Mouse (Mus musculus): ENCODE data around the gene Slc5a3.

Slc5a3 gene

DNA sequence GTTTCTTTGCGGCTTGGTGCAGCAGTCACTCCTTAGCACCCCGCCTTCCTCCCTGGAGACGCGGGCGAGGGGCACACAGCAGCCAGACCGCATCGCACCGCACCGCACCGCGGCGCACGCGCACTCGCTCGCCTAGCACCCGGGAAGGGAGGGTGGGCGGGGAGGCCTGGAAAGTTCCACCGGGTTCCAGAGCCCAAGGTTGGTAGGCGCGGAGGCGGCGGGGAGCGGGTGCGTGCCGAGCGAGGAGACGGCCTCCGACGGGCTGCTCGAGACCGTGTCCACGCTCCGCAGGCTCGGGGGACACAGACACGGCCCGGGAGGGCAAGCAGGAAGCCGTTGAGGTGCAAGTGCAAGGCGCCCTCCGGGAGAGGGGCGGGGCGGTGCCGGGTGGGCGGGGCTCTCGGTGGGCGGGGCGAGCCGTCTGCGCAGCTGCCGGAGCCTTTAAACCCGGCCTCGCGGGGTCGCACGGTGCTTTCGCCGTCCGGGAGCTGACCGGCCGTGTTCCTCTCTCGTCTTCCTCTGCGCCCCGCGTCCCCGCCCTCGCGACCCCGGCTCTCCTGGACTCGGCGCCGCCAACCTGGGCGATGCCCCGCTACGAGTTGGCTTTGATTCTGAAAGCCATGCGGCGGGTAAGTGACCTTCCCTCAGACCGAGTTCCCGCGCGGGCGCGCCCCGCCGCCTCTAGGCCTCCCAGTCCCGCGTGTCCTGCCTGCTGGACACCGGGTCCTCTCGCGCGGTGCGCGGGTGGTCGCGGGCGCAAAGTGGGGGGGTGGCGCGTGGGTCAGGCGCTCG, at the start of gene Slc5a3, which contains the start of the genes Mrps6 and Gm49711:
Gene Slc5a3 (plus strand): TSS at position 471 of the 792 bp plus-strand sequence.
Gene Mrps6 (plus strand): TSS at position 419 of the 792 bp plus-strand sequence.
Gene Gm49711 (plus strand): TSS at position 465 of the 792 bp plus-strand sequence.
- peak; percentile 76 for DNase-seq (ENCODE audit: low read depth, low spot score)

DNA sequence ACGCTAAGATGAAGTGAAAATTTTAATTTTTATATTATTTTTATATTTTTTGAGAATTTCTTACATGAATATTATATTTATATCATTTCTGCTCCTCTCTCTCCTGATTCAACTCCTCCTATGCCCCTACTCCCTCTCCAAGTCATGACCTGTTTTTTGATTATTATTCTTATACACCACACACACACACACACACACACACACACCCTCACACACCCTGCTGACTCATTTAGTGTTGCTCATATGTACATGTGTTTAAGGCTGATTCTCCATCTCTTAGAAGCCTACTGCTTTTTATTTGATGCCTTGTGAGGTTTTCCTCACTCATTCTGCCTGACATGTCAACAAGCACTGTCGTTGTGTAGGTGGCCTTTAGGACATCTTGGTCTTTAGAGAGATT, 48.5 kb upstream of the Slc5a3 start:
- DNase-seq (ENCODE audit: low read depth, low spot score): no peak

DNA sequence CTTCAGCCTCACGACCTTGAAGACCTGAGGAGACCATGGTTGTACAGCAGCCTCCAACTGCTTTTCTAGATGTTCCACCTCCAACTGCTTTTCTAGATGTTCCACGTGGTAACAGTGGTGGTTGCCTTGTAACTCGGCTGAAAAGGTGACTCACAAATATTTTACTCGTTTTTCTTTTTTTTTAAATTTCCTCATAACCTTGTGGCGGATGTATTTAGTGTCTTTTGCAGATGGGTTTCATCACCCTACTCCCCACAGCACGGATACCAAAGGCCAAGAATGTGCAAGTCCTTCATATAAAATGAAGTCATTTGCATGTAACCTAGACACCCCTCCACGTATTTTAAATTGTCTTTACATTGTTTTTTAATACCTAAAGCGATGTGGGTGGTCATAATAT, 41.3 kb upstream of the Slc5a3 start:
- DNase-seq (ENCODE audit: low read depth, low spot score): no peak

DNA sequence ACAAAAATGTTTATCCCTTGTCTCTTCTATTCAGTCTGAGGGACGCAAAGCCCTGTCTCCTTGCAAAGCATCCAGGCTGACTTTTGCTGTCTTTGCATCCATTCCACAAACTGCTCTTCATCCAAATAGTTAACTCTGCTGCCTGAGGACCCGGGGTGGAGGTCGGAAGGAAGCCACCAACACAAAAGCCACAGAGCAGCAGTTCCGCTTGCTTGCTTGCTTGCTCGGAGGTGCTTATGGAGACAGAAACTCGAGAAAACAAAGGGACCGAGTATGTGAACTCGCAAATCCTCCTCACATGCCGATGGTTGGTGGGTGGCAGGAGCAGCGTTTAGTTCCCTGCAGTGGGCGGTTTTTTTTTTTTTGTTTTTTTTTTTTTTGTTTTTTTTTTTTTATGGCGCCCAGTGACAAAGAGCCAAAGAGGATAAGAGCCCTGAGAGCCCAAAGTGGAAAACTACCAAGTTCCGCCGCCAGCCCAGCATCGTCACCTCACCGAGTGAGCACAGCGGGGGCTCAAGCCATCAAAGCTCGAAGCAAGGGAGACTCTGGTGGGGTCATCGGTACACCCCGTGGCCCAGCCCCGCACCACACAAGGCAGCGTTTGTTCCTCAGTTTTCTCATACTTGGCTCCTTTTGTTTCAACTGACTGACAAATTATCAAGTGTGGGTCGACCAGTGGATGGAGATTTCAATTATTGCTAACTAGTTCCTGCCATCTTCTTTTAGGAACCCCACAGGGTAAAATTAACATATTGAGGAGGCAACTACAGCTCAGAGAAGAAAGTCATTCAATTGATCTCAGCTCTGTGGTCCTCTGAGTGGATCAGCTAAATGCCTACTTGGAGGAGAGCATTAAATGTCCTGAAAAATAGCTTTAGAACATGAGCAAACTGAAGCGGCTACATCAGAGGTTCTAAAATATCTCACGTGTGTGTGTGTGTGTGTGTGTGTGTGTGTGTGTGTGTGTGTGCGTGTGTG, 38.7 kb upstream of the Slc5a3 start:
- DNase-seq (ENCODE audit: low read depth, low spot score): peak; percentile 31

DNA sequence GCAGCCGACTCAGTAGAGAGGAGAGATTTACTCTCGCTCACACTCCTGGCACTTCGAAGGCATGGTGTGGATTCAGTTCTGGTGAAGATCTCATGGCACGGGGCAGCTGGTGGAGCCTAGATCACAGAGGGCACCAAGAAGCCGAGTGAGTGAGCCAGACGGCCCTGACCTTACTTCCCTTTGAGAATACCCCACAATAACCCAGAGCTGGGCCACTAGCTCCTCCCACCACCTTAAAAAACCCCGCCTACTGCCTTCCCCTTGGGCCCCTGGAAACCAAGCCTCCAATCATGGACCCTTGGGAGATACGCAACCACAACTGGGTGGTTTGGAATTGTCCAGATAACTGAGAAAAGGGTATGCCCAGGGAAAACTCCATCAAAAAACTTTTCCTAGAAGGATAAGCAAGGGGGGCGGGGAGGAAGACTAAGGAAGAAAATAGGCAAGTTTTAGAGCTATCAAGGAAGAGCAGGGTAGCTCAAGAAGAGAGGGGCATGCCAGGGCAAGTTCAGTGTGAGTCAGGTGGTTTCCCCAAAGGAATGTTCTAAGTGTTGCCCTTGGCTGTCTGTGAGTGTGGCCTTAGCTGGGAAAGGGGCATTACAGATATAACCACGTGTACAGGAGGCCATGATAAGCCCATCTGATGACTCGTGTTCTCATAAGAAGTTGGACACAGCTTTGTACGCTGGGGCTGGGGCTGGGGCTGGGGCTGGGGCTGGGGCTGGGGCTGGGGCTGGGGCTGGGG, 36.3 kb upstream of the Slc5a3 start:
- no peak for DNase-seq (ENCODE audit: low read depth, low spot score)

DNA sequence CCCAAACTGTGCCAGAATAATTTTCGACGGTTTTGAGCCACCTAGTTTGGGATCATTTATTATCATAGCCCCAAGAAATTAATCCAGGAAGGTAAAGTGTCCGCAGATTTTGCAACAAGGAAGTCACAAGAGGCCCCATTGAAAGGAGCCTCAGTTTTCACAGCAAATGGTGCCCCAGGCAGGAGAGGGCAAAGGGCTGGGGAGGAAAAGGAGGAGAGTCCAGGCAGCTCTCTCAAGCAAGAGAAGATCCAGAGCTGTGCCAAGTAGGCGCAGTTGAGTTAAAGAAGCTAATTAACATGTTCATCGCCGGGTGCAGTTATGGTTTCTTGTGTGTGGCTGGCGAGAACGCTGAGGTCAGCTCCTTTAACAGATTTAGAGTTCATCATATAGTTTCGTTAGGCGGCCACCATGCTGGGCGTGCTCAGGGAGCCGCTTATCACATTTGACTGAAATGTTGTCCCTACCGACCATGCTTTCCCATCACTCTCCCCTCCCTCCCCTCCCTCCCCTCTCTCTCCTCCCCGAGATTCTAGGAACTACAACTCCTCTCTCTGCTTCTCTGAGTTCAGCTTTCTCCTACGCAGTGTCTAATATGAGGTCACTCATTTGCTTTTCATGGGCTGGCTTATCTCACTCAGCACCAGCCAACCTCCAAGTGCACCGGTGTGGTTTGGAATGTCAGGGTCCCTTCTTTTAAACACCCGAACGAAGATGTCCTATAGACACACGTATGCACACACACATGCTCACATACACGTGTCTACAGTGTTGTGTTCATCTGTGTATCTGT, 35.4 kb upstream of the Slc5a3 start:
- no peak for DNase-seq (ENCODE audit: low read depth, low spot score)

DNA sequence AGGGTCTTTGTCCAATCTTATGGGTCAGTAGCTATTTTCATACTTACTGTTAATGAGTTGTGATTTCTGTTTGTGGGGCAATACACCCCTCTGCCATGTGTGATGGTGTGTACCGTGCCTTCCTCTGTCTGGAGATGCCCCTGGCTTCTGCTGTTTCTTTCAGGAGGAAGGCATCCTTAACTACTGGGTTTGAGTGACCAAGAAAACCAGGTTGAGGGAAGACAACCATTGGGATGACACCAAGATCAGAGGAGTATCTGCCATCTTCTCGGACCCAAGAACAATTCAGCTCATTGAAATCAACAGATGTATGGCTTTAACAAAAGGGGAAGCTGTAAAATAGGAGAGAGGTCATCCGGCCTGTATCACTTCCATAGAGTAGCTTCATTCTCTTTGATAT, 24.8 kb upstream of the Slc5a3 start:
- DNase-seq (ENCODE audit: low read depth, low spot score): no peak

DNA sequence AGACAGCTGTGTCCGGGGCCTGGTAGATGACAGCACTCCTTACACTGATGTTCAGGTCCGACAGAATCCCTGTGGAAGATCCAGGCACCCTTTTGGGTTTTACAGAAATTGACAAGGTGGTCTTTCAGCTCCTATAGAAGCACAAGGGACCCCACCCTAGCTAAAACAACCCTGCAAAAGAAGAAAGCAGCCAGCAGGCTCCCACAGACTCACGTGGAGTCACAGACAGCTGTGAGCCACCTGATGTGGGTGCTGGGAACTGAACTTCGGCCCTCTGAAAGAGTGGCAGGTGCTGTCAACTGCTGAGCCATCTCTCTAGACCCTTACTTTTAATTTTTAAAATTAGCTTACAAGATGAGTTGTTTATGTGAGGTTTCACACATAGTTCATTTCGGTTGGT, 23.4 kb upstream of the Slc5a3 start:
- no peak for DNase-seq (ENCODE audit: low read depth, low spot score)

DNA sequence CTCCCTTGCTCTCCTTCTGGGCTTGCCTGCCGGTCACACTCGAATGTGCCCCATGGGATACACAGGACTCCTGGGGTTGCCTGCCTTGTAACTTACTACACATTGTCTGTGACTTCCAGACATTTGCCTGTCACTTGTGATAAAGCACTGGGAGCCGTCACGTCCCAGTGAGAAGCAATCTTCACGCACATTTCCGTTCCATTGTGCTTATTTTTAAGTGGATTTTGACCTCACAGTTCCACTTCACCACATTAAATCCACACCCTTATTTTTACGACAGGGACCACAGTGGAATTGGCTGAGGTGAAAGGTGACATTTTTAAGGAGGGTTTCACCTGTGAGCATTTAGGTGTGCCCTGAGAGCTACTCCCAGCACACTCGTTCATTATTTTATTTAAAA, 21.4 kb upstream of the Slc5a3 start:
- DNase-seq (ENCODE audit: low read depth, low spot score): no peak

DNA sequence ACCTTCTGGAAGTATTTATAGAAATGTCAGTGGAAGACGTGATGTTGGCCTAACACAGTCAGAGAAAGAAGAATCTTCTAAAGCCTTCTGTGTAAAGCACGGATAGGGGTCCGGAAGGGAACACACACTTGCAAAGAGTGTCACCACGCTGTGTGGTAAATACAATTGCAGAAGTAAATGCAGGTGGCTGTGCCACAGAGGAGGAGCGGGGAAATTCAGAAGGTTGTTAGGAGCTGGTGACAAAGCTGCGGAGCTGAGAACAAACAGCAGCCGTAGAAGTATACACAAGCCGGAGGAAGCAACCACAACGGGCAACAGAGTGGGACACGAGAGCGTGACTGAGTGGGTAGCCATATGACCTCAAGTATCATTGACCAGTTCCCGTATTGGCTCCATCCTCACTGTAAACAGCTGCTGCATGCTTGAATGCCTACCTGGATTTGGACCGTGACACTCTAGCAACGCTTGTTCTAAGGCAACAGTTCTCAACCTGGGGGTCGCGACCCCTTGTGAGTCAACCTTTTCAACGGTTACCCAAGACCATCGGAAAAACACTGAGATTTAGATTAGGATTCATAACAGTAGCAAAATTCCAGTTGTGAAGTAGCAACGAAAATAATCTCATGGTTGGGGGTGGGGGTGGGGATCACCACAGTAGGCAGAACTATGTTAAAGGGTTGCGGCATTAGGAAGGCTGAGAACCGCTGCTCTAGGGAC, 20.1 kb upstream of the Slc5a3 start:
- DNase-seq (ENCODE audit: low read depth, low spot score): no peak

DNA sequence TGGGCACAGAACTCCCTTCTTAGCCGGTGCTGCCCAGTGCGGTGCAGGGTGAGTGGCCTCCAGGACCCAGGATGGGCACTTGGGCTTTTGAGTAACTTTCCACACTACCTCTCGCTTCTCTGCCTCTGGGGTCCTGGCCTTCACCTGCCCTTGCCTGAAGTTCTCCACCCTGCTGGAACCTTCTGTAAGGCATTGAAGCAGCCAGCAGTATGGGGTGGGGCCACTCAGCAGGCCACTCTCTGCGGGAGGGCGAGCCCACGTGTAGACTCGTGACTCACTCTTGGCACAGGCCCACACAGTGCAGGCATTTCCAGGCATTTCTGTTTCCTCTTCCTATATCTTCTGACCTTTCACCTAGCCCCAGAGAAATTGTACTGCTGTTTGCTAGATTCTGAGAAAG, 18.7 kb upstream of the Slc5a3 start:
- no peak for DNase-seq (ENCODE audit: low read depth, low spot score)

DNA sequence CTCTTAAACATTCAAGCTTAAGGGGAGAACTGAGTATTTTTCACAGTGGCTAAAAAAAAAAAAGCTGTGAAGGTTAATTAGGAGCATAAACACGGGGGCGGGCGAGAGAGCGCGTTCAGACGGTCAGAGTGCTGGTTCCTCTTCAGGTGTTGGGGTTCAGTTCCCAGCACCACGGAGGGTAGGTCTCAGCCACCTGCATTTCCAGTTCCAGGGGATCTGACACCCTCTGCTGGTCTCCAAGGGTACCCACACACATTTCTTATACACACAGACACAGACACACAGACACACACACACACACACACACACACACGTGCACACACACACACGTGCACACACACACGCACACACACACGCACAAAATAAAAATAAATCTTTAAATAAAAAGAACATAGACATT, 18.2 kb upstream of the Slc5a3 start:
- no peak for DNase-seq (ENCODE audit: low read depth, low spot score)

DNA sequence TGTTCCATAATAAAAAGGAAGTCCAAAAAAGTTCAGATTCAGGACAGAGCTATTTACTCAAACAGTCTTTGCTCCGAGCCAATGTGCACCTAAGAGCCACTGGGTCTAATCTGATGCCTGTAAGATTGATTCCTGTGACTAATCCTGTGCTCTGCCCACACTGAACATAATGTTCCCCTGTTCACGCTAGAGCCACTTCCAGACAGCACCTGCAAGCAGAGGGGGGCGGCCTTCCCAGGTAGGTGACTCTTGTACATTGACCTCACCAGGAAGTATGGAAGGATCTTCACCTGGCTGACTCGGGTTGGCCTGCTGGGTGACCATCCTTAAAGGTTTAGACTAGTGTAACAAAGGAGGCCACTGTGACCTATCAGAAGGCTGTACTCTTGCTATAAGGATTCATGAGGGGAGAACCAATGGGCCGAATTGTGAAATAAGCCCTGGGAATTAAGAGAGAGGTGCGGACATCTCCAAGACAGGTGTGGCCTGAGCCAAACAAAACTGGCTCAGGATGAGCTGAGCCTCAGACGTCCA, 6.3 kb upstream of the Slc5a3 start:
- DNase-seq (ENCODE audit: low read depth, low spot score): no peak

DNA sequence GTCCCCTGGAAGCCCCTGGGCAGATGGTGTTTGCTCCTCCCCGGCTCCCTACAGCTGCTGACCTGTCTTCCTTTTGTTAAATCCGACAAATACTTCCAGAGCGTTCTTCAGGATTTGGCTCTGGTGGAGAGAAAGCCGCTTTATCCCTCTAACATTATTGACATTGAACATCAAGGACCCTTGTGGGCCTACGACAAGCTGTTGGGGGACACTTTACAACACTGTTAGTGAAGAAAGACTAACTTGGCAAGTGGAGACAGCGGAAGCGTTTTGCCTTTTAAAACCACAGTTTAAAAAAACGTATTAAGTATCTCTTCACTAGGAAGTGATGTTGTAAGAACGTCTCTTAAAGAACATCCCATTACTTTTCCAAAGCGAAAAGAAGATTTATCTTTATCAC, 5.6 kb upstream of the Slc5a3 start:
- DNase-seq (ENCODE audit: low read depth, low spot score): no peak

DNA sequence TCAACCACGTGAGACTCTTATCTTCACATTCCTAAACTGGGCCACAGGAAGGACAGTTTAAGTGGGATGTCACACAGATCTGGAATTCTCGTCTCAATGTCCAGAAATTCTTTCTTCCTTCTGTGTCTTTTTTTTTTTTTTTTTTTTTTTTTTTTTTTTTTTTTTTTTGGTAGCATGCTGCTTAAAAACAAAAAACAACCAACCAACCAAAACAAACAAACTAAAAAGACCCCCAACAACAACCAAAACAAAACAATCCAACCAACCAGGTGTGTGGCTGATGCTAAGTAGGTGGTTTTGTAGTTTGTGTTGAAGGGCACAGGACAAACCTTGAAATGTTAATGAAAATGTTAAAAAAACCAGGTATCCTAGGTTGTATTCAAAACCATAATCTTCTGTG, 1.4 kb upstream of the Slc5a3 start:
- DNase-seq (ENCODE audit: low read depth, low spot score): no peak

DNA sequence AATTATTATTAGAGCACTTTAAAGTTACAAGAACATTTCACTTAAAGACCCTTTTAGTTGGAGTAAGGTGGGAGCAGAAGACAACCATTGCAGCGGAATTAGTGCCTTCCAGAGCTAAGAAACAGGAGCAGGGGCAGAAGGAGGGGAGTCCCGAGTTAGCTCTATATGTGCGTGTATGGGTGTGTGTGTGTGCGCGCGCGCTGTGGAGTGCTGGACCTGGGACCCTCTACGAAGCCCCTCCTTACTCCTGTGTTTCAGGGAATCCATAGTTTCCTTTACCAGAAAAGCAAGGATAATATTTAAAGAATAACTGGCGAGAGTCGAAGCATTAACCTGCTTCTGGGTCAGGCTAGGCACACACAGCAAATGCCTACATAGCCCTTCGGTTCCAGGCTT, 668 bp upstream of the Slc5a3 start:
- no peak for DNase-seq (ENCODE audit: low read depth, low spot score)

DNA sequence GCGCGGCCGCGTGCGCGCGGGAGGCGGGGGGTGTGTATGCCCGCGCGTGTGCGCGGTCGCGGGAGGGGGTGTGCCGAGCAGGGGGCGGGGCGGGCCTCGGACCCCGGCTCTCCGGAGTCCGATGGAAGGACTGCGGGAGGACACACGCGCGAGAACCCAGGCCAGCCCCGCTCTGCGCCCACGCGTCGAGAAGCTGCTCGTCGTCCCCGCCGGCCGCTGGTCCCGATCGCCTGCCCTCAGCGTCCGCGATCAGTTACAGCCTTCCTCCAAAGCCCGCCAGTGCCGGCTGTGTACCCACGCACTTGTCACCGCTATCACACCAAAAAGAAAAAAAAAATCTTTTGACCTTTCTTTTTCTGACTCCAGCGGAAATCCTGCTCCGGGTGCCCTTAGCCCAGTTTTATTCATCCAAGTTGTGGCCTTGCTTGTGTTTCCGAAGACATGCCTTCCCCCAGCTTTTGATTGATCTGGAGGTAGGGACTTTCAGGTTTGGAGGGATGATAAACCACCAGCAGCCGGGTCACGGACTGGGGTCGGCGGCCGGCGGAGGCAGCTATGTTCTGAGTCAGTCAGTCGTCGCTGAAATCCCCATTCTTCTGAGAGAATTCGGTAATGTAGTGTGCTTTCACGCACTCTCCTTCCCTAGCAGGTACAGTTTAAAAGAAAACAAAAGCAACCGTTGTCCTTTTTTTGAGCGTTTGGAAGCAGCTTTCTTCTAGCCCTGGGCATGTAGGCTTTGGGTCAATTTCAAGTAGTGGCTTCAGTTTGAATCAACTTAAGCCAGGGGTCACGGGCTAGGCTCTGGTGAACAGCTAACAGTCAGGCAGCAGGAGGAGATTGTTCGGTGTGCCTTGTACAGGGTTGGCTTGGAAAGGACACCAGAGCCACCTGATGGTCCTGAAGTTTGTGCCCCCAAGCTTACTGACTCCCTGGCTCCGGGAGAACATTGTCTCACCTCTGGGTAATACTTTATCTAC, 810 bp downstream of the Slc5a3 start:
- no peak for DNase-seq (ENCODE audit: low read depth, low spot score)

DNA sequence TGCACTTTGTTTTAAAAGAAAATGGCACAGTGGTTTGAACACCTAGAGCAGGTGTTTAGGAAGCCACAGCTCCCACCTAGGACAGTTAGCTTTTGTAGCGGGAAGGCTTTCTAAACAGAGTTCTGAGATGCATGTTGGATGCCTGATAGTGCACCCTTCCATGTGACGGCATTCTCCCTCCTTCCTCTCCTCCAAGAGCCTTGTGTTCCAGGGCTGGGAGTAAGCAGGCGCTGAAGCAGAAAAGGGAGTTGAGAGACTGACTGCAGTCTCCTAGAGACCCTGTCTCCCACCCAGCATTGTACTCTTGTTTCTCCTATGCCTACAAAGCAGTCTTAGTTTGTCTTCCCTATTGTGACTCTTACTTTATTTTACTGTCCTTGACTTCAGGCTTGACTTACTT, 2.1 kb downstream of the Slc5a3 start:
- DNase-seq (ENCODE audit: low read depth, low spot score): no peak

DNA sequence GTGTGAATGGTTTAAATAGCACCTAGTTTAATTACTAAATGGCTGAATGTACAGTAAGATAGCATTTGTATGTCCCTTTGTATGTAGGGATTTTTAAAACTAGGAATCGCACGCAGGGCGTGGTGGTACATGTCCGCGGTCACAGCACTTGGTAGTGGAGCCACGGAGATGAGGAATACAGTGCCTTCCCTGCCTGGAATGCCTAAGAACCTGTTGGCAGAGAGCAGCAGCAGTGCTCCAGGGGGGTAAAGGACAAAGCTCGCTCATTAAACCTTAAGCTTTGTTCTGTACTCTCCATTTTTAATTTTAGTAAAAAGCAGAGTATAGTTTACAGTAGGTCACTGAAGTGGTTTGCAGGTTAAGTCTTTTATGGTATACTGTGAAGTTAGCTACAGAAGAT, 3.5 kb downstream of the Slc5a3 start:
- DNase-seq (ENCODE audit: low read depth, low spot score): no peak

Data from embryo, embryonic 11.5 days (tissue).